Mouse (Mus musculus) ES-Bruce4 (cell line): ENCODE measurements around the gene Cd82. TPM values are rescaled to one million over a fixed set of nuclear protein-coding genes. Genes with fewer than 3 reads are reported as not detected.

ENCODE experiments used
- H3K27ac ChIP-seq: 2 replicates; pipeline ENCODE4 v1.5.1; 2012; ENCODE audit warnings: low read length, inconsistent platforms; ENCODE audit not compliant: insufficient read depth
- H3K27me3 ChIP-seq: 2 replicates; pipeline ENCODE4 v1.6.1; 2012; ENCODE audit warnings: mild to moderate bottlenecking, low read length, inconsistent platforms; ENCODE audit not compliant: control insufficient read depth, poor library complexity, insufficient read depth, severe bottlenecking
- H3K36me3 ChIP-seq: 2 replicates; pipeline ENCODE4 v1.6.1; 2012; ENCODE audit warnings: inconsistent platforms, mild to moderate bottlenecking, low read length, moderate library complexity; ENCODE audit not compliant: control insufficient read depth, poor library complexity, insufficient read depth, severe bottlenecking
- H3K4me1 ChIP-seq: one replicate; pipeline ENCODE4 v1.8.1; 2011; ENCODE audit warnings: low read length; ENCODE audit not compliant: control insufficient read depth, insufficient read depth
- H3K4me3 ChIP-seq: 2 replicates; pipeline ENCODE4 v1.5.1; 2011; ENCODE audit warnings: low read depth, mild to moderate bottlenecking, low read length
- H3K9ac ChIP-seq: 2 replicates; pipeline ENCODE4 v1.6.1; 2012; ENCODE audit warnings: low read depth, mild to moderate bottlenecking, inconsistent platforms; ENCODE audit not compliant: poor library complexity, severe bottlenecking
- H3K9me3 ChIP-seq: replicated peaks from 2 replicates; pipeline ENCODE4 v1.6.1; 2012; ENCODE audit warnings: mild to moderate bottlenecking, low read length, inconsistent platforms; ENCODE audit not compliant: control insufficient read depth, poor library complexity, insufficient read depth, severe bottlenecking
- CTCF ChIP-seq: IDR thresholded peaks from one replicate; pipeline ENCODE4 v1.8.1; 2011; ENCODE audit warnings: low read depth, low read length
- EP300 ChIP-seq: IDR thresholded peaks from 2 replicates; pipeline ENCODE4 v1.6.1; 2011; ENCODE audit warnings: low read depth, low read length; ENCODE audit not compliant: insufficient read depth
- POLR2A ChIP-seq: IDR thresholded peaks from one replicate; pipeline ENCODE4 v1.8.1; 2011; ENCODE audit warnings: low read length; ENCODE audit not compliant: insufficient read depth
- polyA plus RNA-seq: library from polyadenylated mRNA; stranded (reverse); fragments of >200 nt; gene quantifications from 2 replicates; pipeline ENCODE4 v1.2.4, GENCODE M21; 2011; ENCODE audit warnings: low read depth; ENCODE audit not compliant: missing spikeins, insufficient read depth, insufficient read length

Cd82 gene
- polyA plus RNA-seq, 1 experiment, result 4.2 TPM

DNA sequence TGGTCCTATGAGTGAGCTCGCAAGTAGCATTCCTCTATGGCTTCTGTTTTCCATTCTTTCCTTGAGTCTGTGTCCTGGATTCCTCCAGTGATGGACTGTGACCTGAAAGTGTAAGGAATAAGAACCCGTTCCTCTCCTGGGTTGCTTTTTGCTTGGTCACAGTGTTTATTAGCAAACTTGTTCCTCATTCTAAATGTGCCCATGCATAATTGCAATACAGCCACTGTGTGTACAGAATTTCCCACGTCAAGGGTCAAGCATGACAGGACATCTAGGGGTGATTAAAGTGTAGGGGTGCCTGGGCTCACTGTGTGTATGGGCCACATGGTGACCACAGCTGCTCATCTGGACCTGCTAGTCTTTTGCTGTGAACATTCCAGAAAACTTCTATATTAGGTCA is 28.0 kb downstream of the Cd82 start:
- Histone ChIP-seq H3K4me1 (no peaks in the 10 kb centered on the region), H3K9me3 (no peaks in the 10 kb centered on the region), H3K9ac (no peak overlapping the region), H3K4me3 (no peak overlapping the region), H3K27me3 (no peaks in the 10 kb centered on the region), H3K36me3 (no peaks in the 10 kb centered on the region), H3K27ac (no peak overlapping the region)
- no peak for TF ChIP-seq EP300
- TF ChIP-seq POLR2A, result no peak
- TF ChIP-seq CTCF, result no peak

- no peak overlapping the region for H3K9ac ChIP-seq
- no peaks in the 10 kb centered on the region for H3K4me1 ChIP-seq
- H3K27ac ChIP-seq, result no peak overlapping the region
- H3K4me3 ChIP-seq, result no peak overlapping the region
- no peaks in the 10 kb centered on the region for H3K36me3 ChIP-seq
- TF ChIP-seq POLR2A, result no peak
- TF ChIP-seq EP300, result no peak
- no peak for TF ChIP-seq CTCF
- no peaks in the 10 kb centered on the region for H3K27me3 ChIP-seq
- H3K9me3 ChIP-seq, result no peaks in the 10 kb centered on the region
Measured at GRCm38 (mm10) chr2:93433543-93433942, 29.4 kb downstream of the Cd82 start.

DNA sequence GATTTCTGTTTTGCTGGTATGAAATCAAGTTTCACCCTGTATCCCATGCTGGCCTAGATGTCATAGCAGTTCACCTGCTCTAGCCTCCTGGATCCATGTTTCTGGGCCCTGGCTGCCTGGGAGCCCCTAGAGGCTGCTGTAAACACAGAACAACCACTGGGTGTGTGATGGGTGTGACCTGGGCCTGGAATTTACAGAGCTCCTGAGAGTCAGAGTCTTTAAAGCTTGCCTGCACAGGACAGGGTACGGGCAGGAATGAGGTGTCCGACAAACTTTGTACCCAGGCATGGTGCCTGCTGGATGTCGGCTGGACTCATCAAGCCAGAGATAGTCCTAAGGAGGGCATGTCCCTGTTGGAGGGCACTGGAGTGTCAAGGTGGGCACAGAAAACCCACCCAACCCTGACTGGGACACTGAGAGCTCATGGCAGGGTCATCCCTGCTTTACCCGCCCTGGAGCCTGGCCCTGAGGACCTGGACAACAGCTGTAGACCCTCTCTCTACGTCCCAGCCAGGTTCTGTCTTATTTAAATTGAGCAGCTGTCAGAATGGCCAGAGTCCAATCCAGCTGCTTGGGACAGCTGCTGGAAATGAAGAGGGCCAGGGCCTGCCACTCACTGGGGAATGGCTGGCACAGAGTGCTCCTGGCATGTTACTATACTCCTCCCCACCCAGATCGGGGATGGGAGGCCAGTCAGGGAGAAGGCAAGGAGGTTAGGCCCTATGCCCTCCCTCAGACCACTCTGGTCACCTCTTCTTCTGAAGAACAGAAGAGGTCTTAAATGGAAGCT is 30.1 kb downstream of the Cd82 start:
- H3K4me1 ChIP-seq, result no peaks in the 10 kb centered on the region
- TF ChIP-seq CTCF, result no peak
- TF ChIP-seq EP300, result no peak
- no peak for TF ChIP-seq POLR2A
- no peaks in the 10 kb centered on the region for H3K9me3 ChIP-seq
- no peak overlapping the region for H3K9ac ChIP-seq
- H3K27me3 ChIP-seq, result no peaks in the 10 kb centered on the region
- no peak overlapping the region for H3K4me3 ChIP-seq
- H3K27ac ChIP-seq, result no peak overlapping the region
- H3K36me3 ChIP-seq, result no peaks in the 10 kb centered on the region

DNA sequence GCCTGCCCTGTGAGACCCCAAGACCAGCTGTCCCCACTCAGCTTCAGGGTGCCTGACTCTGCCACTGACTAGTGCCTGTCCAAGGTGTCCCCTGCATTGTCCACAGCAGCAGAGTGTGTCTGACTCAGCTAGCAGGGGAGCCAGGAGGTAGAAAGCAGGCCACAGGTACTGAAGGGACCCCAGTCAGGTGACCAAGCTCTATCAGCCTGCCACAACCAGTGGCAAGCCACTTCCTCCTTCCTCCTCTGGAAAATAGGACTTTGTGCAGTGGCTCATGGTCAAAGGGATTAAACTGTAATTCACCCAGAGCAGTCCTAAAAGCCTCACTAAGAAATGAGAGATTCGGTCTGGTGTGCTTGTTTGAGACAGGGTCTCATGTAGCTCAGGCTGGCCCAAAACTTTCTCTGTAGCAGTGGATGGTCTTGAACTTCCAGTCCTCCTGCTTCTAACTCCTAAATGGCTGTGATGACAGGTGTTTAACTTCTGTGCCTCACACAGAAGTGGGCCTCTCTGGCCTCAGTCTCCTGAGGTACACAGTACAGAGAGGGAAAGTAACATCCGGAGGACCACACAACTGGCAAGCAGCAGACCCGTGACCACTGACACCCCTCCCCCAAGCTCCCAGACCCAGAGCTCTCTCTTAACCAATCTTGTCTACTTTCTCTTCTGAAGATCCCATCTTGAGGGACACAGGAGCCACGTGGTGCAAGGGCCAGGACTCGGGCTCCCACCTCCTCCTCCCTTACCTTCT is 31.2 kb downstream of the Cd82 start:
- no peak for TF ChIP-seq EP300
- TF ChIP-seq CTCF, result no peak
- H3K4me1 ChIP-seq, result no peaks in the 10 kb centered on the region
- no peak overlapping the region for H3K9ac ChIP-seq
- H3K27ac ChIP-seq, result no peak overlapping the region
- no peaks in the 10 kb centered on the region for H3K36me3 ChIP-seq
- H3K4me3 ChIP-seq, result no peak overlapping the region
- no peaks in the 10 kb centered on the region for H3K27me3 ChIP-seq
- no peaks in the 10 kb centered on the region for H3K9me3 ChIP-seq

- no peaks in the 10 kb centered on the region for H3K36me3 ChIP-seq
- TF ChIP-seq POLR2A (no peak), CTCF (no peak), EP300 (no peak)
- H3K4me1 ChIP-seq, result no peaks in the 10 kb centered on the region
- no peaks in the 10 kb centered on the region for H3K9me3 ChIP-seq
- H3K4me3 ChIP-seq, result no peak overlapping the region
- no peak overlapping the region for H3K27ac ChIP-seq
- no peaks in the 10 kb centered on the region for H3K27me3 ChIP-seq
- H3K9ac ChIP-seq, result no peak overlapping the region
Measured at GRCm38 (mm10) chr2:93430993-93431392, 31.9 kb downstream of the Cd82 start.

- TF ChIP-seq EP300 (no peak), CTCF (no peak), POLR2A (no peak)
- H3K9me3 ChIP-seq, result no peaks in the 10 kb centered on the region
- no peak overlapping the region for H3K9ac ChIP-seq
- no peak overlapping the region for H3K4me3 ChIP-seq
- no peaks in the 10 kb centered on the region for H3K27me3 ChIP-seq
- H3K27ac ChIP-seq, result no peak overlapping the region
- no peaks in the 10 kb centered on the region for H3K36me3 ChIP-seq
- H3K4me1 ChIP-seq, result no peaks in the 10 kb centered on the region
Measured at GRCm38 (mm10) chr2:93428004-93428531, 34.9 kb downstream of the Cd82 start.
